Mouse (Mus musculus) CD8-positive naive resting alpha-beta T cell, adult 57 days (primary cell): ENCODE measurements around the gene Rtp3. TPM values are rescaled to one million over a fixed set of nuclear protein-coding genes. Genes with fewer than 3 reads are reported as not detected.

Source experiments
- total RNA-seq: library from RNA; stranded (reverse); gene quantifications from one replicate; pipeline ENCODE4 v1.2.4, GENCODE M21; 2023

Gene Rtp3
- total RNA-seq = not detected

GRCm38 (mm10) chr9:110990204-110990603 lies at the start of gene Rtp3:
Gene Rtp3, minus strand, starts transcription at chr9:110990583.

GRCm38 (mm10) chr9:111019022-111019421 lies 28.6 kb upstream of the Rtp3 start, which contains the start of gene Ltf:
Gene Ltf, plus strand, starts transcription at chr9:111019271.

GRCm38 (mm10) chr9:110951397-110951796 lies 39.0 kb downstream of the Rtp3 start, which contains the start of gene Lrrc2:
Gene Lrrc2, plus strand, starts transcription at chr9:110951545.

GRCm38 (mm10) chr9:110945926-110946325 lies 44.5 kb downstream of the Rtp3 start, which contains the start of gene Tdgf1:
Gene Tdgf1, minus strand, starts transcription at chr9:110946158.

Other genes with a start within 250 kb of the Rtp3 start
- gene Myl3, start 248.7 kb downstream of the Rtp3 start, total RNA-seq = not detected
- not detected for gene Pth1r, start 243.4 kb downstream of the Rtp3 start, total RNA-seq
- gene Prss42, start 192.4 kb downstream of the Rtp3 start, total RNA-seq = not detected
- gene Prss44, start 176.6 kb downstream of the Rtp3 start, total RNA-seq = not detected
- not detected for gene Prss43, start 163.9 kb downstream of the Rtp3 start, total RNA-seq
- gene Prss45, start 156.0 kb downstream of the Rtp3 start, total RNA-seq = not detected
- gene Prss46, start 146.1 kb downstream of the Rtp3 start, total RNA-seq = not detected
- gene Prss50, start 132.6 kb downstream of the Rtp3 start, total RNA-seq = not detected
- gene Als2cl, start 110.7 kb downstream of the Rtp3 start, total RNA-seq = 486 TPM
- gene Tmie, start 110.5 kb downstream of the Rtp3 start, total RNA-seq = 42.9 TPM
- 4.0 TPM for gene Fam240a, start 73.7 kb downstream of the Rtp3 start, total RNA-seq
- gene Tdgf1, start 44.4 kb downstream of the Rtp3 start, total RNA-seq = 1.9 TPM
- not detected for gene Lrrc2, start 39.0 kb downstream of the Rtp3 start, total RNA-seq
- gene Ltf, start 28.7 kb upstream of the Rtp3 start, total RNA-seq = 5.2 TPM
- gene Ccrl2, start 66.9 kb upstream of the Rtp3 start, total RNA-seq = 7.6 TPM
- 15.6 TPM for gene Lrrfip2, start 127.0 kb upstream of the Rtp3 start, total RNA-seq